Mouse (Mus musculus) forelimb bud, embryonic 11.5 days (tissue): ENCODE results near the gene Chd2.
"Not testable (repeated sequence)": the region's sequence is repeated elsewhere in the genome, so short reads cannot be mapped to it uniquely, and the experiment has no call there.

ENCODE experiments used
- DNase-seq: peaks from one replicate; pipeline ENCODE4 v3.0.0-alpha.2; 2012; ENCODE audit warnings: low read depth, low spot score

The Chd2 gene

GRCm38 (mm10) chr7:73541412-73542130, at the start of gene Chd2:
Chd2 (minus strand) TSS chr7:73541830.
- peak; percentile 87 for DNase-seq

- no peak for DNase-seq
These were observed 49.1 kb upstream of the Chd2 start for GRCm38 (mm10) chr7:73590757-73591156.

GRCm38 (mm10) chr7:73589208-73589771, 47.7 kb upstream of the Chd2 start:
- DNase-seq = no peak

GRCm38 (mm10) chr7:73588351-73588906, 46.8 kb upstream of the Chd2 start:
- no peak for DNase-seq

GRCm38 (mm10) chr7:73586717-73587116, 45.1 kb upstream of the Chd2 start:
- no peak for DNase-seq

- DNase-seq = no peak
These were observed 44.6 kb upstream of the Chd2 start for GRCm38 (mm10) chr7:73586206-73586605.

GRCm38 (mm10) chr7:73585114-73586032, 43.7 kb upstream of the Chd2 start:
- DNase-seq = no peak

GRCm38 (mm10) chr7:73584009-73584995, 42.7 kb upstream of the Chd2 start:
- no peak for DNase-seq

GRCm38 (mm10) chr7:73583400-73583799, 41.8 kb upstream of the Chd2 start:
- no peak for DNase-seq

GRCm38 (mm10) chr7:73581836-73582375, 40.3 kb upstream of the Chd2 start:
- no peak for DNase-seq

- DNase-seq = no peak
These were observed 37.6 kb upstream of the Chd2 start for GRCm38 (mm10) chr7:73579072-73579731.

- no peak for DNase-seq
These were observed 36.3 kb upstream of the Chd2 start for GRCm38 (mm10) chr7:73577888-73578421.

- DNase-seq = no peak
These were observed 34.7 kb upstream of the Chd2 start for GRCm38 (mm10) chr7:73576101-73576936.

GRCm38 (mm10) chr7:73575257-73575656, 33.6 kb upstream of the Chd2 start:
- no peak for DNase-seq

- not testable (repeated sequence) for DNase-seq
These were observed 33.0 kb upstream of the Chd2 start for GRCm38 (mm10) chr7:73574673-73575072.

GRCm38 (mm10) chr7:73572571-73572970, 30.9 kb upstream of the Chd2 start:
- no peak for DNase-seq

- DNase-seq = no peak
These were observed 27.3 kb upstream of the Chd2 start for GRCm38 (mm10) chr7:73568801-73569403.

GRCm38 (mm10) chr7:73567754-73568161, 26.1 kb upstream of the Chd2 start:
- DNase-seq = no peak
